Mouse (Mus musculus) layer of hippocampus, adult 9-11 months (tissue): ENCODE results near the gene Ncdn.

Source experiments
- DNase-seq: peaks from one replicate; pipeline ENCODE4 v3.0.0; 2022

Gene Ncdn

GRCm38 (mm10) chr4:126752024-126752607 is 1.1 kb downstream of the Ncdn start:
- peak; percentile 50 for DNase-seq

GRCm38 (mm10) chr4:126751556-126752023 is 1.6 kb downstream of the Ncdn start:
- DNase-seq, result peak; percentile 69

GRCm38 (mm10) chr4:126750863-126751555 is 2.2 kb downstream of the Ncdn start:
- DNase-seq, result peak; percentile 51

GRCm38 (mm10) chr4:126750046-126750683 is 3.1 kb downstream of the Ncdn start:
- peak; percentile 77 for DNase-seq

- DNase-seq, result peak; percentile 72
These were observed 3.7 kb downstream of the Ncdn start for GRCm38 (mm10) chr4:126749553-126749952.

GRCm38 (mm10) chr4:126748381-126748780 is 4.9 kb downstream of the Ncdn start:
- DNase-seq, result no peak

- peak; percentile 40 for DNase-seq
These were observed 6.9 kb downstream of the Ncdn start for GRCm38 (mm10) chr4:126746194-126746840.

GRCm38 (mm10) chr4:126745506-126746193 is 7.6 kb downstream of the Ncdn start:
- peak; percentile 77 for DNase-seq

- DNase-seq, result no peak
These were observed 8.4 kb downstream of the Ncdn start for GRCm38 (mm10) chr4:126744831-126745230.

GRCm38 (mm10) chr4:126743713-126744112 is 9.5 kb downstream of the Ncdn start:
- DNase-seq, result no peak

- no peak for DNase-seq
These were observed 10.3 kb downstream of the Ncdn start for GRCm38 (mm10) chr4:126742976-126743375.

- DNase-seq, result peak; percentile 81
These were observed 11.8 kb downstream of the Ncdn start for GRCm38 (mm10) chr4:126741448-126741847.

GRCm38 (mm10) chr4:126739966-126740676 is 13.1 kb downstream of the Ncdn start:
- DNase-seq, result no peak

- no peak for DNase-seq
These were observed 17.2 kb downstream of the Ncdn start, which contains the start of gene Tfap2e for GRCm38 (mm10) chr4:126736001-126736414. TSS of gene Tfap2e (minus strand) at chr4:126736240.

GRCm38 (mm10) chr4:126735382-126736000 is 17.7 kb downstream of the Ncdn start:
- DNase-seq, result no peak

GRCm38 (mm10) chr4:126734700-126735381 is 18.4 kb downstream of the Ncdn start:
- DNase-seq, result no peak

GRCm38 (mm10) chr4:126734001-126734603 is 19.1 kb downstream of the Ncdn start:
- no peak for DNase-seq

- DNase-seq, result no peak
These were observed 20.5 kb downstream of the Ncdn start for GRCm38 (mm10) chr4:126732531-126733380.

GRCm38 (mm10) chr4:126732111-126732510 is 21.1 kb downstream of the Ncdn start:
- DNase-seq, result no peak

- no peak for DNase-seq
These were observed 45.8 kb downstream of the Ncdn start for GRCm38 (mm10) chr4:126707439-126707826.
